Mouse (Mus musculus): ENCODE results near the gene Rexo4.

- TF ChIP-seq CTCF (conservative IDR thresholded peaks at IDR 0.05; ENCODE audit: insufficient read depth, insufficient read length, low read depth, low read length) (no peak), POLR2A (IDR thresholded peaks at IDR 0.05; ENCODE audit: low read depth, low read length) (no peak)
Measured at GRCm38 (mm10) chr2:26919684-26920083, 44.5 kb downstream of the Rexo4 start.
